ENCODE assay signal across 17 mouse cellular contexts in the genomic region with DNA sequence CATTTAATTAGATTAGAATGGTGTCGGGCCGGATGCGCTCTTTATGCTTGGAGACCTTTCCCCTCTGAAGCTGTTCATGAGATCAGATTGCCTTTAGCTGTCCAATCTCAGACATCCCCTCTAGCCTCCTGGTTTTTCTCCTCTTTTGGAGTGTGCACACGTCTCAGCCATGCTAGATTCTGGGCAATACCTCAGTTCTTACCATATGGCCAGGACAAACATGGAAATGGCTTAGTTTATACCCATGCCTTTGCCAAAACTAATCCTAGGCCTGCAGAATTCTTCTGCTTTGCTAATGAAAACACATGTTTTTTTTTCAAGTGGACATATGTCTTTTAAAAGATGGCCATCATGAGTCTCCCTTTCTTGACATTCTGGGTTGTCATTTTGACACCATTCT.
"Had no signal": no experiment of that assay in that cellular context is flagged by ENCODE, and none has a peak within 500 bp of the region (broad histone marks: within the 10 kb centered on the region; RNA-seq: fewer than 3 reads in every experiment).

No protein-coding gene starts in this region.

- H3K4me1 ChIP-seq: liver, embryonic 15.5 days had no signal

- H3K4me2 ChIP-seq: kidney, embryonic 15.5 days; liver, embryonic 11.5 days; liver, embryonic 15.5 days; neural tube, embryonic 13.5 days had no signal

- ATAC-seq: intestine, postnatal 0 days; midbrain, embryonic 16.5 days had no signal

- H3K36me3 ChIP-seq: kidney, embryonic 15.5 days; limb, embryonic 10.5 days; liver, embryonic 15.5 days; midbrain, embryonic 10.5 days; neural tube, embryonic 13.5 days had no signal

- H3K4me3 ChIP-seq: kidney, embryonic 15.5 days; left cerebral cortex, adult 2 months; limb, embryonic 10.5 days; liver, embryonic 15.5 days; midbrain, embryonic 10.5 days; neural tube, embryonic 13.5 days had no signal

- H3K27ac ChIP-seq: kidney, embryonic 15.5 days; left cerebral cortex, adult 2 months; limb, embryonic 10.5 days; liver, embryonic 15.5 days; midbrain, embryonic 10.5 days; neural tube, embryonic 13.5 days had no signal

- H3K27me3 ChIP-seq: kidney, embryonic 15.5 days; liver, embryonic 15.5 days; neural tube, embryonic 13.5 days had no signal

- DNase-seq: lung, adult 2 months; lung, postnatal 10 days; lung, postnatal 4 days; retina, postnatal 1 day; right cerebral cortex, postnatal 4 days; spleen, adult 18-20 months; thymus, adult 18-20 months; thymus, postnatal 36 days had no signal

- H3K9me3 ChIP-seq: kidney, embryonic 15.5 days; limb, embryonic 10.5 days; liver, embryonic 15.5 days; midbrain, embryonic 10.5 days; neural tube, embryonic 13.5 days had no signal

- H3K9ac ChIP-seq: kidney, embryonic 15.5 days; liver, embryonic 15.5 days; neural tube, embryonic 13.5 days had no signal
